Mouse (Mus musculus) fat pad, adult 2 months (tissue): ENCODE measurements around the gene Nrl.
A peak's percentile ranks its signal among the peaks of the same experiment; 100 is the strongest.

Experiments
- DNase-seq: peaks from one replicate; pipeline ENCODE4 v3.0.0-alpha.2; 2011; ENCODE audit warnings: low read depth, low spot score; ENCODE audit errors: extremely low read depth

Gene Nrl

GRCm38 (mm10) chr14:55536116-55536745 lies 11.4 kb upstream of the Nrl start:
- no peak for DNase-seq

GRCm38 (mm10) chr14:55527940-55528339 lies 3.2 kb upstream of the Nrl start:
- DNase-seq, result peak; percentile 7

GRCm38 (mm10) chr14:55526674-55527073 lies 1.9 kb upstream of the Nrl start:
- DNase-seq, result no peak

- no peak for DNase-seq
Observed at GRCm38 (mm10) chr14:55524062-55524461, 719 bp downstream of the Nrl start.

- no peak for DNase-seq
Observed at GRCm38 (mm10) chr14:55520451-55521361, 4.1 kb downstream of the Nrl start.

GRCm38 (mm10) chr14:55519604-55520003 lies 5.2 kb downstream of the Nrl start:
- DNase-seq, result no peak

- DNase-seq, result no peak
Observed at GRCm38 (mm10) chr14:55518897-55519296, 5.9 kb downstream of the Nrl start.

GRCm38 (mm10) chr14:55515846-55516245 lies 8.9 kb downstream of the Nrl start:
- no peak for DNase-seq

GRCm38 (mm10) chr14:55513927-55514326 lies 10.9 kb downstream of the Nrl start:
- no peak for DNase-seq

GRCm38 (mm10) chr14:55511037-55511436 lies 13.7 kb downstream of the Nrl start:
- DNase-seq, result no peak

- DNase-seq, result no peak
Observed at GRCm38 (mm10) chr14:55510125-55510731, 14.6 kb downstream of the Nrl start, which contains the start of gene Cpne6. Gene Cpne6 (plus strand): TSS chr14:55510445.

- no peak for DNase-seq
Observed at GRCm38 (mm10) chr14:55509540-55509939, 15.2 kb downstream of the Nrl start.

- no peak for DNase-seq
Observed at GRCm38 (mm10) chr14:55507801-55508200, 17.0 kb downstream of the Nrl start.

- no peak for DNase-seq
Observed at GRCm38 (mm10) chr14:55505612-55506011, 19.2 kb downstream of the Nrl start.

- no peak for DNase-seq
Observed at GRCm38 (mm10) chr14:55497449-55497821, 27.3 kb downstream of the Nrl start.

- no peak for DNase-seq
Observed at GRCm38 (mm10) chr14:55496761-55497448, 27.9 kb downstream of the Nrl start.

GRCm38 (mm10) chr14:55495509-55496240 lies 29.1 kb downstream of the Nrl start:
- DNase-seq, result no peak

GRCm38 (mm10) chr14:55492103-55492502 lies 32.7 kb downstream of the Nrl start:
- DNase-seq, result no peak

- DNase-seq, result no peak
Observed at GRCm38 (mm10) chr14:55491291-55491833, 33.4 kb downstream of the Nrl start.
